Mouse (Mus musculus) embryonic facial prominence, embryonic 15.5 days (tissue): Measurements from ENCODE around the gene Rasgrf2. TPM values are rescaled to one million over a fixed set of nuclear protein-coding genes. Genes with fewer than 3 reads are reported as not detected.

Experiments used
- ATAC-seq: fragments of 200-750 bp; cut with Nextera tagmentation; 2 replicates; pipeline ENCODE4 v1.8.0; 2017; ENCODE audit warnings: low read depth, moderate TSS enrichment; ENCODE audit not compliant: insufficient number of reproducible peaks, low FRiP score, low TSS enrichment
- H3K27ac ChIP-seq: fragments of 300-500 bp; sonication (generic); replicated peaks from 2 replicates; pipeline ENCODE4 v1.5.1; 2015; ENCODE audit warnings: mild to moderate bottlenecking, inconsistent platforms
- H3K27me3 ChIP-seq: fragments of 300-500 bp; sonication (generic); 2 replicates; pipeline ENCODE4 v1.6.1; 2015; ENCODE audit warnings: inconsistent platforms
- H3K36me3 ChIP-seq: fragments of 300-500 bp; sonication (generic); 2 replicates; pipeline ENCODE4 v1.6.1; 2015; ENCODE audit warnings: mild to moderate bottlenecking, inconsistent platforms
- H3K4me1 ChIP-seq: fragments of 300-500 bp; sonication (generic); 2 replicates; pipeline ENCODE4 v1.6.1; 2015; ENCODE audit warnings: inconsistent platforms
- H3K4me2 ChIP-seq: fragments of 300-500 bp; sonication (generic); replicated peaks from 2 replicates; pipeline ENCODE4 v1.6.1; 2015; ENCODE audit warnings: mild to moderate bottlenecking, inconsistent platforms
- H3K4me3 ChIP-seq: fragments of 300-500 bp; sonication (generic); replicated peaks from 2 replicates; pipeline ENCODE4 v1.5.1; 2015; ENCODE audit warnings: mild to moderate bottlenecking, inconsistent platforms
- H3K9ac ChIP-seq: fragments of 300-500 bp; sonication (generic); 2 replicates; pipeline ENCODE4 v1.6.1; 2015; ENCODE audit warnings: inconsistent platforms
- H3K9me3 ChIP-seq: fragments of 300-500 bp; sonication (generic); replicated peaks from 2 replicates; pipeline ENCODE4 v1.6.1; 2016; ENCODE audit warnings: inconsistent platforms
- WGBS: fragments of 180-500 bp; shearing (Covaris S2); methylation state at CpG from one replicate; pipeline ENCODE4 v1.1.7; 2015; 5-methylcytosine and 5-hydroxymethylcytosine counted together
- polyA plus RNA-seq: library from polyadenylated mRNA; unstranded; fragments of >200 nt; fragmentation: Nextera tagmentation; extraction: Ambion mirVana; gene quantifications from 2 replicates; pipeline ENCODE4 v1.2.1, GENCODE M21; 2015

Rasgrf2 gene
- polyA plus RNA-seq, 1 experiment from 2014 or later = 0.52 TPM

GRCm38 (mm10) chr13:91985915-91986589 is 145.4 kb downstream of the Rasgrf2 start:
- ATAC-seq = no peak
- Histone ChIP-seq H3K4me3 (no peak overlapping the region), H3K4me2 (no peak overlapping the region), H3K36me3 (no peaks in the 10 kb centered on the region), H3K27ac (no peak overlapping the region), H3K9ac (no peak overlapping the region), H3K27me3 (no peaks in the 10 kb centered on the region), H3K4me1 (no peaks in the 10 kb centered on the region), H3K9me3 (no peaks in the 10 kb centered on the region)
- WGBS = 56% methylated on average over 7 of the region's 7 CpGs

- H3K9ac ChIP-seq = no peak overlapping the region
Measured at GRCm38 (mm10) chr13:91985019-91985418, 146.4 kb downstream of the Rasgrf2 start.

GRCm38 (mm10) chr13:91982080-91982479 is 149.4 kb downstream of the Rasgrf2 start:
- 90% methylated on average over 3 of the region's 3 CpGs for WGBS
- H3K27ac ChIP-seq = no peak overlapping the region
- no peaks in the 10 kb centered on the region for H3K36me3 ChIP-seq

More at GRCm38 (mm10) chr13:91985019-91985418, 146.4 kb downstream of the Rasgrf2 start:
- no peak for ATAC-seq
- no peak overlapping the region for H3K4me2 ChIP-seq
- no peaks in the 10 kb centered on the region for H3K27me3 ChIP-seq
- H3K27ac ChIP-seq = no peak overlapping the region
- H3K9me3 ChIP-seq = no peaks in the 10 kb centered on the region
- no peaks in the 10 kb centered on the region for H3K4me1 ChIP-seq
- H3K36me3 ChIP-seq = no peaks in the 10 kb centered on the region
- H3K4me3 ChIP-seq = no peak overlapping the region

GRCm38 (mm10) chr13:91981414-91981813 is 150.0 kb downstream of the Rasgrf2 start:
- H3K9me3 ChIP-seq = no peaks in the 10 kb centered on the region
- WGBS = 94% methylated on average over 1 of the region's 1 CpGs
- no peaks in the 10 kb centered on the region for H3K36me3 ChIP-seq
- no peak overlapping the region for H3K4me3 ChIP-seq
- no peaks in the 10 kb centered on the region for H3K27me3 ChIP-seq
- H3K4me1 ChIP-seq = no peaks in the 10 kb centered on the region
- no peak overlapping the region for H3K9ac ChIP-seq
- ATAC-seq = no peak
- no peak overlapping the region for H3K27ac ChIP-seq
- H3K4me2 ChIP-seq = no peak overlapping the region

More at GRCm38 (mm10) chr13:91982080-91982479, 149.4 kb downstream of the Rasgrf2 start:
- H3K27me3 ChIP-seq = no peaks in the 10 kb centered on the region
- H3K9me3 ChIP-seq = no peaks in the 10 kb centered on the region
- ATAC-seq = no peak
- no peak overlapping the region for H3K9ac ChIP-seq
- no peak overlapping the region for H3K4me2 ChIP-seq
- H3K4me3 ChIP-seq = no peak overlapping the region
- H3K4me1 ChIP-seq = no peaks in the 10 kb centered on the region

GRCm38 (mm10) chr13:91976971-91977370 is 154.5 kb downstream of the Rasgrf2 start:
- 0 out of 2 replicates have a peak, but pooled peaks cover 3% of the 10 kb centered on the region for H3K4me1 ChIP-seq
- H3K4me2 ChIP-seq = no peak overlapping the region
- H3K36me3 ChIP-seq = no peaks in the 10 kb centered on the region
- H3K9me3 ChIP-seq = no peaks in the 10 kb centered on the region
- no peak overlapping the region for H3K4me3 ChIP-seq
- WGBS = 77% methylated on average over 1 of the region's 1 CpGs
- ATAC-seq = no peak
- H3K9ac ChIP-seq = no peak overlapping the region
- no peaks in the 10 kb centered on the region for H3K27me3 ChIP-seq
- no peak overlapping the region for H3K27ac ChIP-seq

- Histone ChIP-seq H3K27me3 (no peaks in the 10 kb centered on the region), H3K36me3 (no peaks in the 10 kb centered on the region), H3K9me3 (no peaks in the 10 kb centered on the region), H3K9ac (no peak overlapping the region), H3K4me2 (no peak overlapping the region), H3K4me1 (0 out of 2 replicates have a peak, but pooled peaks cover 3% of the 10 kb centered on the region), H3K27ac (no peak overlapping the region), H3K4me3 (no peak overlapping the region)
- ATAC-seq = no peak
- 78% methylated on average over 2 of the region's 2 CpGs for WGBS
Measured at GRCm38 (mm10) chr13:91976541-91976940, 154.9 kb downstream of the Rasgrf2 start.

- Histone ChIP-seq H3K4me3 (no peak overlapping the region), H3K4me2 (no peak overlapping the region), H3K27ac (0 out of 2 replicates have a peak overlapping the region, but pooled peaks have one; percentile 2), H3K27me3 (no peaks in the 10 kb centered on the region), H3K36me3 (no peaks in the 10 kb centered on the region), H3K9ac (no peak overlapping the region), H3K4me1 (0 out of 2 replicates have a peak, but pooled peaks cover 3% of the 10 kb centered on the region), H3K9me3 (no peaks in the 10 kb centered on the region)
- ATAC-seq = no peak
- 67% methylated on average over 1 of the region's 1 CpGs for WGBS
Measured at GRCm38 (mm10) chr13:91974154-91974553, 157.3 kb downstream of the Rasgrf2 start.

- 89% methylated on average over 3 of the region's 3 CpGs for WGBS
- no peaks in the 10 kb centered on the region for H3K36me3 ChIP-seq
- H3K4me2 ChIP-seq = no peak overlapping the region
- H3K27me3 ChIP-seq = no peaks in the 10 kb centered on the region
- H3K4me1 ChIP-seq = 0 out of 2 replicates have a peak, but pooled peaks cover 3% of the 10 kb centered on the region
- H3K27ac ChIP-seq = no peak overlapping the region
- no peaks in the 10 kb centered on the region for H3K9me3 ChIP-seq
- ATAC-seq = no peak
- no peak overlapping the region for H3K4me3 ChIP-seq
- no peak overlapping the region for H3K9ac ChIP-seq
Measured at GRCm38 (mm10) chr13:91971246-91971645, 160.2 kb downstream of the Rasgrf2 start.

GRCm38 (mm10) chr13:91956474-91956873 is 175.0 kb downstream of the Rasgrf2 start:
- no peak for ATAC-seq
- Histone ChIP-seq H3K27me3 (no peaks in the 10 kb centered on the region), H3K27ac (peak overlapping the region; percentile 73), H3K9ac (no peak overlapping the region), H3K4me3 (no peak overlapping the region), H3K4me2 (no peak overlapping the region), H3K36me3 (no peaks in the 10 kb centered on the region), H3K4me1 (peaks cover 18% of the 10 kb centered on the region), H3K9me3 (no peaks in the 10 kb centered on the region)

GRCm38 (mm10) chr13:91955646-91956045 is 175.8 kb downstream of the Rasgrf2 start:
- Histone ChIP-seq H3K27ac (peak overlapping the region; percentile 24), H3K9me3 (no peaks in the 10 kb centered on the region), H3K4me2 (no peak overlapping the region), H3K4me1 (peaks cover 18% of the 10 kb centered on the region), H3K9ac (no peak overlapping the region), H3K4me3 (no peak overlapping the region), H3K36me3 (no peaks in the 10 kb centered on the region), H3K27me3 (no peaks in the 10 kb centered on the region)
- 71% methylated on average over 2 of the region's 2 CpGs for WGBS
- ATAC-seq = no peak

GRCm38 (mm10) chr13:91955175-91955574 is 176.3 kb downstream of the Rasgrf2 start:
- no peaks in the 10 kb centered on the region for H3K36me3 ChIP-seq
- ATAC-seq = no peak
- H3K9ac ChIP-seq = no peak overlapping the region
- H3K27me3 ChIP-seq = no peaks in the 10 kb centered on the region
- no peak overlapping the region for H3K4me3 ChIP-seq
- peak overlapping the region; percentile 24 for H3K27ac ChIP-seq
- no peak overlapping the region for H3K4me2 ChIP-seq
- 33% methylated on average over 1 of the region's 1 CpGs for WGBS
- peaks cover 18% of the 10 kb centered on the region for H3K4me1 ChIP-seq
- H3K9me3 ChIP-seq = no peaks in the 10 kb centered on the region

GRCm38 (mm10) chr13:91940113-91940512 is 191.3 kb downstream of the Rasgrf2 start:
- H3K4me1 ChIP-seq = peaks cover 4% of the 10 kb centered on the region; the same call in 1 of the 2 replicates
- no peak overlapping the region for H3K4me3 ChIP-seq
- no peak overlapping the region for H3K27ac ChIP-seq
- no peak overlapping the region for H3K4me2 ChIP-seq
- WGBS = 85% methylated on average over 9 of the region's 9 CpGs
- no peaks in the 10 kb centered on the region for H3K27me3 ChIP-seq
- ATAC-seq = no peak
- H3K9me3 ChIP-seq = no peaks in the 10 kb centered on the region
- H3K36me3 ChIP-seq = no peaks in the 10 kb centered on the region
- H3K9ac ChIP-seq = no peak overlapping the region
